Mouse (Mus musculus): Measurements from ENCODE around the gene Gm20820.
"Not testable (repeated sequence)": the region's sequence is repeated elsewhere in the genome, so short reads cannot be mapped to it uniquely, and the experiment has no call there.

Gm20820 gene

GRCm38 (mm10) chrY:86061472-86061871 lies at the start of gene Gm20820:
TSS of gene Gm20820 (plus strand) at chrY:86061772.
- DNase-seq (ENCODE audit: low spot score in 2 of 2) = not testable (repeated sequence)
